Mouse (Mus musculus) MEL (cell line): ENCODE results near the gene Map7d1. TPM values are rescaled to one million over a fixed set of nuclear protein-coding genes. Genes with fewer than 3 reads are reported as not detected.

Source experiments
- DNase-seq: peaks from one replicate; pipeline ENCODE4 v3.0.0; 2011; ENCODE audit warnings: low read depth, low spot score
- H3K27ac ChIP-seq: 2 replicates; pipeline ENCODE4 v1.5.1; 2012; ENCODE audit warnings: low read depth, mild to moderate bottlenecking, control low read depth, low read length, moderate library complexity; ENCODE audit not compliant: control insufficient read depth
- H3K27me3 ChIP-seq, 2 experiments: fragments of 150-350 bp in 1 of 2; sonication (generic) in 1 of 2; 2 replicates each; pipeline ENCODE4 v1.6.1; 2012; ENCODE audit warnings: low read length in 2 of 2, mild to moderate bottlenecking in 2 of 2, improper control_type of control experiment in 1 of 2, moderate library complexity in 1 of 2; ENCODE audit not compliant: insufficient read depth in 2 of 2, control insufficient read depth in 1 of 2
- H3K36me3 ChIP-seq, 2 experiments: 2 replicates each; pipeline ENCODE4 v1.6.1; 2012 to 2014; ENCODE audit warnings: low read length in 2 of 2, improper control_type of control experiment in 1 of 2, inconsistent platforms in 1 of 2, mild to moderate bottlenecking in 1 of 2; ENCODE audit not compliant: insufficient read depth in 2 of 2, control insufficient read depth in 1 of 2
- H3K4me1 ChIP-seq, 2 experiments: fragments of 150-350 bp in 1 of 2; sonication (generic) in 1 of 2; 2 replicates each; pipeline ENCODE4 v1.6.1; 2012; ENCODE audit warnings: low read length in 2 of 2, improper control_type of control experiment in 1 of 2, mild to moderate bottlenecking in 1 of 2; ENCODE audit not compliant: insufficient read depth in 2 of 2, control insufficient read depth in 1 of 2
- H3K4me3 ChIP-seq, 2 experiments: fragments of 150-350 bp in 1 of 2; sonication (generic) in 1 of 2; 2 replicates each; pipeline ENCODE4 v1.5.1; 2012; ENCODE audit warnings: low read depth in 2 of 2, low read length in 2 of 2, mild to moderate bottlenecking in 2 of 2, moderate library complexity in 2 of 2, control low read depth in 1 of 2, improper control_type of control experiment in 1 of 2; ENCODE audit not compliant: control insufficient read depth in 1 of 2, insufficient read depth in 1 of 2
- H3K79me2 ChIP-seq: 2 replicates; pipeline ENCODE4 v1.6.1; 2012; ENCODE audit warnings: mild to moderate bottlenecking, low read length, moderate library complexity; ENCODE audit not compliant: control insufficient read depth, poor library complexity, insufficient read depth
- H3K9ac ChIP-seq: 2 replicates; pipeline ENCODE4 v1.6.1; 2012; ENCODE audit warnings: low read depth, mild to moderate bottlenecking, control low read depth, low read length, moderate library complexity; ENCODE audit not compliant: control insufficient read depth, poor library complexity, severe bottlenecking
- H3K9me3 ChIP-seq: fragments of 150-350 bp; sonication (generic); replicated peaks from 2 replicates; pipeline ENCODE4 v1.6.1; 2012; ENCODE audit warnings: mild to moderate bottlenecking, low read length, improper control_type of control experiment, moderate library complexity; ENCODE audit not compliant: insufficient read depth
- CHD1 ChIP-seq: IDR thresholded peaks from 2 replicates; pipeline ENCODE4 v1.6.1; 2012; ENCODE audit warnings: low read depth, mild to moderate bottlenecking, inconsistent platforms, low read length, improper control_type of control experiment
- CTCF ChIP-seq, 3 experiments: IDR thresholded peaks in 2 of 3; conservative IDR thresholded peaks in 1 of 3; 2 replicates each; pipeline ENCODE4 v1.5.1; 2011 to 2012; ENCODE audit warnings: low read length in 3 of 3, low read depth in 2 of 3, mild to moderate bottlenecking in 2 of 3, improper control_type of control experiment in 1 of 3, inconsistent platforms in 1 of 3, mixed read lengths in 1 of 3, moderate library complexity in 1 of 3; ENCODE audit not compliant: control insufficient read depth in 1 of 3, insufficient read depth in 1 of 3, poor library complexity in 1 of 3, severe bottlenecking in 1 of 3
- E2F4 ChIP-seq: IDR thresholded peaks from 2 replicates; pipeline ENCODE4 v1.6.1; 2011; ENCODE audit warnings: low read depth, low read length, improper control_type of control experiment, borderline replicate concordance
- GABPA ChIP-seq: IDR thresholded peaks from 2 replicates; pipeline ENCODE4 v1.6.1; 2012; ENCODE audit warnings: low read depth, mild to moderate bottlenecking, inconsistent platforms, low read length, improper control_type of control experiment, moderate library complexity
- GATA1 ChIP-seq: IDR thresholded peaks from 2 replicates; pipeline ENCODE4 v1.6.1; 2011; ENCODE audit warnings: low read depth, low read length, improper control_type of control experiment
- JUND ChIP-seq: IDR thresholded peaks from 2 replicates; pipeline ENCODE4 v1.6.1; 2011; ENCODE audit warnings: low read depth, mild to moderate bottlenecking, improper control_type of control experiment, low read length
- MAFK ChIP-seq: IDR thresholded peaks from 2 replicates; pipeline ENCODE4 v1.6.1; 2011; ENCODE audit warnings: low read depth, mild to moderate bottlenecking, low read length, improper control_type of control experiment, borderline replicate concordance
- MAX ChIP-seq: IDR thresholded peaks from 2 replicates; pipeline ENCODE4 v1.6.1; 2011; ENCODE audit warnings: low read length, improper control_type of control experiment
- MAZ ChIP-seq: IDR thresholded peaks from 2 replicates; pipeline ENCODE4 v1.6.1; 2012; ENCODE audit warnings: low read depth, mild to moderate bottlenecking, inconsistent platforms, low read length, improper control_type of control experiment
- MXI1 ChIP-seq: IDR thresholded peaks from 2 replicates; pipeline ENCODE4 v1.6.1; 2011; ENCODE audit warnings: mild to moderate bottlenecking, low read depth, low read length, improper control_type of control experiment
- NRF1 ChIP-seq: IDR thresholded peaks from 2 replicates; pipeline ENCODE4 v1.6.1; 2014; ENCODE audit warnings: low read depth, mild to moderate bottlenecking, inconsistent platforms, low read length, improper control_type of control experiment, moderate library complexity; ENCODE audit not compliant: poor library complexity, insufficient read depth, severe bottlenecking
- POLR2A ChIP-seq, 2 experiments: IDR thresholded peaks; 2 replicates each; pipeline ENCODE4 v1.6.1; 2011 to 2012; ENCODE audit warnings: low read length in 2 of 2, mild to moderate bottlenecking in 2 of 2, control low read depth in 1 of 2, improper control_type of control experiment in 1 of 2, low read depth in 1 of 2, moderate library complexity in 1 of 2; ENCODE audit not compliant: control insufficient read depth in 1 of 2, insufficient read depth in 1 of 2, poor library complexity in 1 of 2
- POLR2AphosphoS5 ChIP-seq: IDR thresholded peaks from 2 replicates; pipeline ENCODE4 v1.6.1; 2012; ENCODE audit warnings: low read depth, borderline replicate concordance, mild to moderate bottlenecking, inconsistent platforms, low read length, moderate library complexity, mixed read lengths
- RCOR1 ChIP-seq: IDR thresholded peaks from 2 replicates; pipeline ENCODE4 v1.6.1; 2012; ENCODE audit warnings: low read depth, mild to moderate bottlenecking, inconsistent platforms, low read length, improper control_type of control experiment
- TAL1 ChIP-seq: IDR thresholded peaks from 2 replicates; pipeline ENCODE4 v1.6.1; 2012; ENCODE audit warnings: mild to moderate bottlenecking, inconsistent platforms, low read length, moderate library complexity, mixed read lengths
- TBP ChIP-seq: IDR thresholded peaks from 2 replicates; pipeline ENCODE4 v1.8.0; 2011; ENCODE audit warnings: low read depth, low read length, improper control_type of control experiment
- USF1 ChIP-seq: IDR thresholded peaks from 2 replicates; pipeline ENCODE4 v1.6.1; 2014; ENCODE audit warnings: low read depth, mild to moderate bottlenecking, inconsistent platforms, low read length, improper control_type of control experiment, moderate library complexity
- ZC3H11A ChIP-seq: IDR thresholded peaks from 2 replicates; pipeline ENCODE4 v1.6.1; 2012; ENCODE audit warnings: low read depth, mild to moderate bottlenecking, inconsistent platforms, low read length, improper control_type of control experiment
- ZKSCAN1 ChIP-seq: IDR thresholded peaks from 2 replicates; pipeline ENCODE4 v1.6.1; 2012; ENCODE audit warnings: low read depth, mild to moderate bottlenecking, inconsistent platforms, low read length, improper control_type of control experiment, moderate library complexity
- ZMIZ1 ChIP-seq: IDR thresholded peaks from 2 replicates; pipeline ENCODE4 v1.6.1; 2012; ENCODE audit warnings: low read depth, mild to moderate bottlenecking, inconsistent platforms, low read length, improper control_type of control experiment, moderate library complexity
- polyA plus RNA-seq, 2 experiments: library from polyadenylated mRNA; stranded (reverse) in 1 of 2; unstranded in 1 of 2; fragments of >175 nt in 1 of 2; fragments of >200 nt in 1 of 2; gene quantifications; 2 replicates each; pipeline versions ENCODE4 v1.2.1 to v1.2.4; 2012; ENCODE audit warnings: low replicate concordance in 2 of 2, low read depth in 1 of 2; ENCODE audit not compliant: insufficient read length in 2 of 2, insufficient read depth in 1 of 2, missing spikeins in 1 of 2
- total RNA-seq: library from RNA; depleted of rRNA; stranded (reverse); fragments of 300-350 nt; gene quantifications from 2 replicates; pipeline ENCODE4 v1.2.3, GENCODE M21; 2012

Map7d1 gene
- total and polyA plus RNA-seq, 3 experiments = 15.4 to 58.2 TPM; not detected in 1

GRCm38 (mm10) chr4:126277906-126278564, 21.9 kb upstream of the Map7d1 start (continued):
- TF ChIP-seq NRF1 (no peak), GATA1 (no peak)
- TF ChIP-seq, all 39 proteins: peak for 6

DNA sequence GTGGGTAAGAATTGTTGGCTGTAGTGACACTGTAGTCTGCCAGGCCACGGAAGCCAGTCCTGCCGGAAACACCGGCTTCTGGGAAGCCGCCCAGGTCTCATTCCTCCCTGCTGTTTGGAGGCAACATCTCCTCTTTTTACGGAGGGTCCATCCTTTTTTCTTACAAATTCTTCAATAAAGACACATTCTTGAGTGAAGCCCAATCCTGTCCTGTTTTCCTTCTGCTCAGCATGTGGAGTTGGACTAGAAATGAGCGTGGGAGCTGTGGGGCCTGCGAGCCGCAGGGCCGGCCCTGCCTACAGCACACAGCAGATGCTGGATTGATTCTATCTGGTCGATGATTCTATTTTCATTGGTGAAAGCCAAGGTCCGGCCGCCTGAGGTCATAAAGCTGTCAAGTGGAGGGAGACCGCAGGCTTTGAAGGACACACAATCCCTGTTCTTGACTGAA, 19.6 kb upstream of the Map7d1 start:
- Histone ChIP-seq H3K9me3 (no peaks in the 10 kb centered on the region), H3K79me2 (no peaks in the 10 kb centered on the region), H3K4me1 (no peaks in the 10 kb centered on the region), H3K36me3 (no peaks in the 10 kb centered on the region), H3K4me3 (no peak overlapping the region), H3K27ac (no peak overlapping the region), H3K27me3 (no peaks in the 10 kb centered on the region), H3K9ac (no peak overlapping the region)
- no peak for DNase-seq
- TF ChIP-seq MAX (no peak), GATA1 (no peak), ZC3H11A (no peak), USF1 (no peak), POLR2A (IDR thresholded peaks at IDR 0.05; ENCODE audit: control insufficient read depth in 1 of 2, insufficient read depth in 1 of 2, low read depth in 1 of 2, low read length in 2 of 2, poor library complexity in 1 of 2) (no peak), JUND (no peak), E2F4 (no peak), ZKSCAN1 (no peak), POLR2AphosphoS5 (no peak), TAL1 (no peak), MAZ (no peak), CHD1 (no peak), ZMIZ1 (no peak), CTCF (IDR thresholded peaks at IDR 0.05 in 2 of 3, conservative IDR thresholded peaks at IDR 0.05 in 1 of 3; ENCODE audit: control insufficient read depth in 1 of 3, insufficient read depth in 1 of 3, low read depth in 2 of 3, low read length in 3 of 3, poor library complexity in 1 of 3, severe bottlenecking in 1 of 3) (no peak), MAFK (no peak), MXI1 (no peak), GABPA (no peak), TBP (no peak), RCOR1 (no peak)
